Mouse (Mus musculus): ENCODE measurements around the gene Mettl6. TPM values are rescaled to one million over a fixed set of nuclear protein-coding genes. Genes with fewer than 3 reads are reported as not detected.
A peak's percentile ranks its signal among the peaks of the same experiment; 100 is the strongest.

Mettl6 gene
- 41.7 and 45.0 TPM in 2 replicates for polyA plus RNA-seq (2014; fragmentation: Nextera tagmentation; extraction: Ambion mirVana)

- peak within 1 kb of the TSS; percentile 86 for H3K27ac ChIP-seq
- peaks cover 44% of the 10 kb centered on the region for H3K36me3 ChIP-seq (replicated peaks; ENCODE audit: control insufficient read depth, insufficient read depth)
- H3K9me3 ChIP-seq (ENCODE audit: control insufficient read depth, low read length), result no peaks in the 10 kb centered on the region
- DNase-seq (ENCODE audit: low spot score) (peak; percentile 90), ATAC-seq (ENCODE audit: low FRiP score) (peak; percentile 97)
- no peaks in the 10 kb centered on the region for H3K27me3 ChIP-seq (ENCODE audit: control insufficient read depth, insufficient read depth, low read length)
- H3K4me2 ChIP-seq (replicated peaks), result peak within 1 kb of the TSS; percentile 92
- H3K4me1 ChIP-seq (replicated peaks; ENCODE audit: control insufficient read depth, insufficient read depth, low read length), result peaks cover 30% of the 10 kb centered on the region
- under 1% methylated on average over 49 of the region's 49 CpGs for WGBS
- H3K4me3 ChIP-seq (replicated peaks; ENCODE audit: low read length), result peak within 1 kb of the TSS; percentile 93
- peak within 1 kb of the TSS; percentile 86 for H3K9ac ChIP-seq
Measured at GRCm38 (mm10) chr14:31494975-31495455, at the start of gene Mettl6. TSS of gene Mettl6 (minus strand) at chr14:31495040.

GRCm38 (mm10) chr14:31543885-31544442, 49.1 kb upstream of the Mettl6 start:
- DNase-seq (ENCODE audit: low spot score) (no peak), ATAC-seq (ENCODE audit: low FRiP score) (no peak)
- Histone ChIP-seq H3K27ac (no peak overlapping the region), H3K4me3 (replicated peaks; ENCODE audit: low read length) (no peak overlapping the region), H3K9me3 (ENCODE audit: control insufficient read depth, low read length) (no peaks in the 10 kb centered on the region), H3K36me3 (replicated peaks; ENCODE audit: control insufficient read depth, insufficient read depth) (no peaks in the 10 kb centered on the region), H3K4me1 (replicated peaks; ENCODE audit: control insufficient read depth, insufficient read depth, low read length) (no peaks in the 10 kb centered on the region), H3K9ac (no peak overlapping the region), H3K27me3 (ENCODE audit: control insufficient read depth, insufficient read depth, low read length) (no peaks in the 10 kb centered on the region), H3K4me2 (replicated peaks) (no peak overlapping the region)
- 88% methylated on average over 11 of the region's 11 CpGs for WGBS

GRCm38 (mm10) chr14:31537298-31537697, 42.5 kb upstream of the Mettl6 start:
- no peak overlapping the region for H3K9ac ChIP-seq
- H3K4me3 ChIP-seq (replicated peaks; ENCODE audit: low read length), result no peak overlapping the region
- no peaks in the 10 kb centered on the region for H3K36me3 ChIP-seq (replicated peaks; ENCODE audit: control insufficient read depth, insufficient read depth)
- H3K4me2 ChIP-seq (replicated peaks), result no peak overlapping the region
- DNase-seq (ENCODE audit: low spot score) (no peak), ATAC-seq (ENCODE audit: low FRiP score) (no peak)
- H3K27me3 ChIP-seq (ENCODE audit: control insufficient read depth, insufficient read depth, low read length), result no peaks in the 10 kb centered on the region
- H3K27ac ChIP-seq, result no peak overlapping the region
- H3K9me3 ChIP-seq (ENCODE audit: control insufficient read depth, low read length), result no peaks in the 10 kb centered on the region
- WGBS, result 76% methylated on average over 6 of the region's 6 CpGs
- H3K4me1 ChIP-seq (replicated peaks; ENCODE audit: control insufficient read depth, insufficient read depth, low read length), result no peaks in the 10 kb centered on the region

GRCm38 (mm10) chr14:31532656-31533055, 37.8 kb upstream of the Mettl6 start:
- Histone ChIP-seq H3K4me2 (replicated peaks) (no peak overlapping the region), H3K9me3 (ENCODE audit: control insufficient read depth, low read length) (no peaks in the 10 kb centered on the region), H3K27me3 (ENCODE audit: control insufficient read depth, insufficient read depth, low read length) (no peaks in the 10 kb centered on the region), H3K9ac (no peak overlapping the region), H3K4me3 (replicated peaks; ENCODE audit: low read length) (no peak overlapping the region), H3K27ac (no peak overlapping the region), H3K36me3 (replicated peaks; ENCODE audit: control insufficient read depth, insufficient read depth) (no peaks in the 10 kb centered on the region), H3K4me1 (replicated peaks; ENCODE audit: control insufficient read depth, insufficient read depth, low read length) (no peaks in the 10 kb centered on the region)
- DNase-seq (ENCODE audit: low spot score) (no peak), ATAC-seq (ENCODE audit: low FRiP score) (no peak)
- 62% methylated on average over 3 of the region's 3 CpGs for WGBS

- H3K27me3 ChIP-seq (ENCODE audit: control insufficient read depth, insufficient read depth, low read length), result no peaks in the 10 kb centered on the region
- no peak overlapping the region for H3K9ac ChIP-seq
- no peaks in the 10 kb centered on the region for H3K4me1 ChIP-seq (replicated peaks; ENCODE audit: control insufficient read depth, insufficient read depth, low read length)
- 75% methylated on average over 12 of the region's 12 CpGs for WGBS
- DNase-seq (ENCODE audit: low spot score), result no peak
- no peak for ATAC-seq (ENCODE audit: low FRiP score)
- H3K27ac ChIP-seq, result no peak overlapping the region
- no peak overlapping the region for H3K4me2 ChIP-seq (replicated peaks)
- no peaks in the 10 kb centered on the region for H3K36me3 ChIP-seq (replicated peaks; ENCODE audit: control insufficient read depth, insufficient read depth)
- no peak overlapping the region for H3K4me3 ChIP-seq (replicated peaks; ENCODE audit: low read length)
- no peaks in the 10 kb centered on the region for H3K9me3 ChIP-seq (ENCODE audit: control insufficient read depth, low read length)
Measured at GRCm38 (mm10) chr14:31531506-31532148, 36.8 kb upstream of the Mettl6 start.

GRCm38 (mm10) chr14:31530847-31531246, 36.0 kb upstream of the Mettl6 start:
- no peaks in the 10 kb centered on the region for H3K27me3 ChIP-seq (ENCODE audit: control insufficient read depth, insufficient read depth, low read length)
- no peak overlapping the region for H3K4me3 ChIP-seq (replicated peaks; ENCODE audit: low read length)
- H3K4me1 ChIP-seq (replicated peaks; ENCODE audit: control insufficient read depth, insufficient read depth, low read length), result no peaks in the 10 kb centered on the region
- H3K9ac ChIP-seq, result no peak overlapping the region
- H3K36me3 ChIP-seq (replicated peaks; ENCODE audit: control insufficient read depth, insufficient read depth), result no peaks in the 10 kb centered on the region
- no peak overlapping the region for H3K4me2 ChIP-seq (replicated peaks)
- no peak for DNase-seq (ENCODE audit: low spot score)
- WGBS, result 92% methylated on average over 4 of the region's 4 CpGs
- ATAC-seq (ENCODE audit: low FRiP score), result no peak
- H3K9me3 ChIP-seq (ENCODE audit: control insufficient read depth, low read length), result no peaks in the 10 kb centered on the region
- no peak overlapping the region for H3K27ac ChIP-seq

- Histone ChIP-seq H3K4me1 (replicated peaks; ENCODE audit: control insufficient read depth, insufficient read depth, low read length) (no peaks in the 10 kb centered on the region), H3K36me3 (replicated peaks; ENCODE audit: control insufficient read depth, insufficient read depth) (no peaks in the 10 kb centered on the region), H3K4me3 (replicated peaks; ENCODE audit: low read length) (no peak overlapping the region), H3K27me3 (ENCODE audit: control insufficient read depth, insufficient read depth, low read length) (no peaks in the 10 kb centered on the region), H3K4me2 (replicated peaks) (no peak overlapping the region), H3K9me3 (ENCODE audit: control insufficient read depth, low read length) (no peaks in the 10 kb centered on the region), H3K9ac (no peak overlapping the region), H3K27ac (no peak overlapping the region)
- WGBS, result 85% methylated on average over 7 of the region's 7 CpGs
- ATAC-seq (ENCODE audit: low FRiP score) (no peak), DNase-seq (ENCODE audit: low spot score) (no peak)
Measured at GRCm38 (mm10) chr14:31525040-31525810, 30.4 kb upstream of the Mettl6 start.

GRCm38 (mm10) chr14:31521318-31521717, 26.5 kb upstream of the Mettl6 start:
- H3K9ac ChIP-seq, result no peak overlapping the region
- 91% methylated on average over 2 of the region's 2 CpGs for WGBS
- H3K4me1 ChIP-seq (replicated peaks; ENCODE audit: control insufficient read depth, insufficient read depth, low read length), result no peaks in the 10 kb centered on the region
- no peak for DNase-seq (ENCODE audit: low spot score)
- H3K27me3 ChIP-seq (ENCODE audit: control insufficient read depth, insufficient read depth, low read length), result no peaks in the 10 kb centered on the region
- no peak overlapping the region for H3K27ac ChIP-seq
- no peak overlapping the region for H3K4me3 ChIP-seq (replicated peaks; ENCODE audit: low read length)
- no peaks in the 10 kb centered on the region for H3K9me3 ChIP-seq (ENCODE audit: control insufficient read depth, low read length)
- no peak for ATAC-seq (ENCODE audit: low FRiP score)
- H3K4me2 ChIP-seq (replicated peaks), result no peak overlapping the region
- H3K36me3 ChIP-seq (replicated peaks; ENCODE audit: control insufficient read depth, insufficient read depth), result no peaks in the 10 kb centered on the region

GRCm38 (mm10) chr14:31519165-31519564, 24.3 kb upstream of the Mettl6 start:
- ATAC-seq (ENCODE audit: low FRiP score) (no peak), DNase-seq (ENCODE audit: low spot score) (no peak)
- Histone ChIP-seq H3K4me3 (replicated peaks; ENCODE audit: low read length) (no peak overlapping the region), H3K4me1 (replicated peaks; ENCODE audit: control insufficient read depth, insufficient read depth, low read length) (no peaks in the 10 kb centered on the region), H3K9ac (no peak overlapping the region), H3K9me3 (ENCODE audit: control insufficient read depth, low read length) (peaks cover 9% of the 10 kb centered on the region), H3K36me3 (replicated peaks; ENCODE audit: control insufficient read depth, insufficient read depth) (no peaks in the 10 kb centered on the region), H3K27ac (no peak overlapping the region), H3K27me3 (ENCODE audit: control insufficient read depth, insufficient read depth, low read length) (no peaks in the 10 kb centered on the region), H3K4me2 (replicated peaks) (no peak overlapping the region)
- 61% methylated on average over 3 of the region's 3 CpGs for WGBS
